Mouse (Mus musculus) lung, postnatal 25 days (tissue): ENCODE data around the gene Tia1.

ENCODE experiments used
- DNase-seq: peaks from one replicate; pipeline ENCODE4 v3.0.0; 2022; ENCODE audit warnings: low spot score

The Tia1 gene

DNA sequence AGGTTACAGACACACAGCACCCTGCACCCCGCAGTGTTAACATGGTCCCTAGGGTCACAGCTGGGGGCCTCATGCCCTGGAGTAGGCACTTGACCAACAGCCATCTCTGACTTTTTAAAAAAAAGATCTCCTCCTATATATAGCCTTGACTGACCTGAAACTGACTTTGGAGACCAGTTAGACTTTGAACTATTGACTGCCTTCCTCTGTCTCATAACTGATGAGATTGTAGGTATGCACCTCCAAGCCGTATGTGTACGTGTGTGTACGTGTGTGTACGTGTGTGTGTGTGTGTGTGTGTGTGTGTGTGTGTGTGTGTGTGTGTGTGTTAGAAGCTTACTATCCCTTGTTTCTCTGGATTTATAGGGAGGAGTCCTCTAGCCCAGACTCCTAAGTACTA lies 77.9 kb downstream of the Tia1 start:
- no peak for DNase-seq
